Mouse (Mus musculus) myocyte (in vitro differentiated cells): ENCODE results near the gene Gm28308. TPM values are rescaled to one million over a fixed set of nuclear protein-coding genes. Genes with fewer than 3 reads are reported as not detected.

Experiments used
- H3K27me3 ChIP-seq: one replicate; pipeline ENCODE4 v1.6.1; 2011; ENCODE audit not compliant: control insufficient read depth, insufficient read depth, insufficient read length
- H3K36me3 ChIP-seq: one replicate; pipeline ENCODE4 v1.6.1; 2011; ENCODE audit not compliant: control insufficient read depth, insufficient read depth
- H3K4me2 ChIP-seq: one replicate; pipeline ENCODE4 v1.6.1; 2011; ENCODE audit warnings: low read depth, control low read depth
- H3K4me3 ChIP-seq: one replicate; pipeline ENCODE4 v1.5.1; 2011; ENCODE audit warnings: mild to moderate bottlenecking, control low read depth, moderate library complexity
- H3K79me2 ChIP-seq: one replicate; pipeline ENCODE4 v1.6.1; 2011; ENCODE audit not compliant: control insufficient read depth, insufficient read depth
- H3ac ChIP-seq: one replicate; pipeline ENCODE4 v1.6.1; 2011; ENCODE audit not compliant: control insufficient read depth, insufficient read length
- CEBPB ChIP-seq: IDR thresholded peaks from 2 replicates; pipeline ENCODE4 v1.6.1; 2011; ENCODE audit warnings: mild to moderate bottlenecking, moderate library complexity; ENCODE audit not compliant: poor library complexity, insufficient read depth, severe bottlenecking
- E2F4 ChIP-seq: IDR thresholded peaks from one replicate; pipeline ENCODE4 v1.6.1; 2011; ENCODE audit warnings: mild to moderate bottlenecking, control low read depth, moderate library complexity; ENCODE audit not compliant: insufficient read depth
- MAX ChIP-seq: IDR thresholded peaks from one replicate; pipeline ENCODE4 v1.6.1; 2011; ENCODE audit warnings: low read depth, mild to moderate bottlenecking, control low read depth
- MYOD1 ChIP-seq, 3 experiments: IDR thresholded peaks; one replicate each; pipeline ENCODE4 v1.6.1; 2011; ENCODE audit warnings: control low read depth in 2 of 3, low read depth in 2 of 3, mild to moderate bottlenecking in 2 of 3, moderate library complexity in 1 of 3; ENCODE audit not compliant: insufficient read length in 2 of 3, control insufficient read depth in 1 of 3
- MYOG ChIP-seq, 3 experiments: IDR thresholded peaks; one replicate each; pipeline ENCODE4 v1.6.1; 2011; ENCODE audit warnings: control low read depth in 2 of 3, low read depth in 2 of 3, mild to moderate bottlenecking in 2 of 3; ENCODE audit not compliant: insufficient read length in 2 of 3, control insufficient read depth in 1 of 3, insufficient read depth in 1 of 3
- POLR2A ChIP-seq: IDR thresholded peaks from one replicate; pipeline ENCODE4 v1.6.1; 2011; ENCODE audit warnings: low read depth, mild to moderate bottlenecking, control low read depth, moderate library complexity; ENCODE audit not compliant: insufficient read length
- POLR2AphosphoS2 ChIP-seq: IDR thresholded peaks from one replicate; pipeline ENCODE4 v1.6.1; 2011; ENCODE audit warnings: low read depth, control low read depth; ENCODE audit not compliant: insufficient read length
- REST ChIP-seq: IDR thresholded peaks from one replicate; pipeline ENCODE4 v1.6.1; 2011; ENCODE audit warnings: mild to moderate bottlenecking, control low read depth, moderate library complexity; ENCODE audit not compliant: insufficient read depth, insufficient read length
- SRF ChIP-seq: IDR thresholded peaks from one replicate; pipeline ENCODE4 v1.6.1; 2011; ENCODE audit warnings: low read depth; ENCODE audit not compliant: control insufficient read depth, insufficient read length
- TCF12 ChIP-seq: IDR thresholded peaks from one replicate; pipeline ENCODE4 v1.6.1; 2011; ENCODE audit warnings: mild to moderate bottlenecking, control low read depth; ENCODE audit not compliant: poor library complexity, insufficient read depth, severe bottlenecking
- TCF3 ChIP-seq: IDR thresholded peaks from one replicate; pipeline ENCODE4 v1.6.1; 2011; ENCODE audit warnings: low read depth, control low read depth; ENCODE audit not compliant: insufficient read length
- USF1 ChIP-seq: IDR thresholded peaks from one replicate; pipeline ENCODE4 v1.6.1; 2011; ENCODE audit warnings: low read depth, mild to moderate bottlenecking, control low read depth, moderate library complexity
- polyA plus RNA-seq: library from polyadenylated mRNA; unstranded; fragments of >200 nt; fragmentation: generic; extraction: Trizol; gene quantifications from one replicate; pipeline ENCODE4 v1.2.1, GENCODE M21; 2012; ENCODE audit warnings: missing spikeins

Gene Gm28308
- polyA plus RNA-seq, 1 experiment, result 0.52 TPM

- no peaks in the 10 kb centered on the region for H3K36me3 ChIP-seq
- no peak for TF ChIP-seq SRF
- no peak for TF ChIP-seq USF1
- no peak for TF ChIP-seq MAX
- TF ChIP-seq POLR2AphosphoS2, result no peak
- TF ChIP-seq TCF3, result no peak
- no peak for TF ChIP-seq E2F4
- TF ChIP-seq POLR2A, result no peak
- no peak for TF ChIP-seq TCF12
- TF ChIP-seq CEBPB, result no peak
- TF ChIP-seq REST, result no peak
- TF ChIP-seq MYOD1 (IDR thresholded peaks at IDR 0.05; ENCODE audit: control insufficient read depth in 1 of 3, insufficient read length in 2 of 3, low read depth in 2 of 3), result no peak
- no peak for TF ChIP-seq MYOG (IDR thresholded peaks at IDR 0.05; ENCODE audit: control insufficient read depth in 1 of 3, insufficient read depth in 1 of 3, insufficient read length in 2 of 3, low read depth in 2 of 3)
- H3ac ChIP-seq, result no peak overlapping the region
- no peaks in the 10 kb centered on the region for H3K79me2 ChIP-seq
- H3K4me3 ChIP-seq, result no peak overlapping the region
- no peaks in the 10 kb centered on the region for H3K27me3 ChIP-seq
- H3K4me2 ChIP-seq, result no peak overlapping the region
These were observed 61.6 kb downstream of the Gm28308 start for GRCm38 (mm10) chr6:52151571-52151970.

- no peaks in the 10 kb centered on the region for H3K36me3 ChIP-seq
- no peak overlapping the region for H3ac ChIP-seq
- no peaks in the 10 kb centered on the region for H3K27me3 ChIP-seq
- H3K4me3 ChIP-seq, result no peak overlapping the region
- no peaks in the 10 kb centered on the region for H3K79me2 ChIP-seq
- peak overlapping the region; percentile 63 for H3K4me2 ChIP-seq
- no peak for TF ChIP-seq CEBPB
- no peak for TF ChIP-seq MAX
- TF ChIP-seq TCF12, result peak; percentile 78
- TF ChIP-seq POLR2A, result no peak
- peak; percentile 42 to 96 (median 90) for TF ChIP-seq MYOD1 (IDR thresholded peaks at IDR 0.05; ENCODE audit: control insufficient read depth in 1 of 3, insufficient read length in 2 of 3, low read depth in 2 of 3)
- TF ChIP-seq POLR2AphosphoS2, result no peak
- no peak for TF ChIP-seq SRF
- peak; percentile 79 to 98 (median 91) for TF ChIP-seq MYOG (IDR thresholded peaks at IDR 0.05; ENCODE audit: control insufficient read depth in 1 of 3, insufficient read depth in 1 of 3, insufficient read length in 2 of 3, low read depth in 2 of 3)
- TF ChIP-seq TCF3, result peak; percentile 72
- TF ChIP-seq REST, result no peak
- TF ChIP-seq E2F4, result no peak
- no peak for TF ChIP-seq USF1
These were observed 62.7 kb downstream of the Gm28308 start for GRCm38 (mm10) chr6:52150401-52150966.

- TF ChIP-seq MYOD1 (IDR thresholded peaks at IDR 0.05; ENCODE audit: control insufficient read depth in 1 of 3, insufficient read length in 2 of 3, low read depth in 2 of 3) (no peak), TCF12 (no peak), MAX (no peak), USF1 (no peak), REST (no peak), POLR2A (no peak)
- Histone ChIP-seq H3ac (no peak overlapping the region), H3K27me3 (no peaks in the 10 kb centered on the region), H3K79me2 (no peaks in the 10 kb centered on the region), H3K4me3 (no peak overlapping the region), H3K36me3 (no peaks in the 10 kb centered on the region), H3K4me2 (no peak overlapping the region)
These were observed 74.0 kb downstream of the Gm28308 start for GRCm38 (mm10) chr6:52139115-52139514.

- Histone ChIP-seq H3K4me2 (no peak overlapping the region), H3ac (no peak overlapping the region), H3K79me2 (no peaks in the 10 kb centered on the region), H3K4me3 (no peak overlapping the region), H3K36me3 (no peaks in the 10 kb centered on the region), H3K27me3 (no peaks in the 10 kb centered on the region)
- TF ChIP-seq POLR2AphosphoS2 (no peak), TCF3 (no peak), SRF (no peak), MYOG (IDR thresholded peaks at IDR 0.05; ENCODE audit: control insufficient read depth in 1 of 3, insufficient read depth in 1 of 3, insufficient read length in 2 of 3, low read depth in 2 of 3) (no peak), CEBPB (no peak), POLR2A (no peak)
These were observed 74.6 kb downstream of the Gm28308 start for GRCm38 (mm10) chr6:52138576-52138975.

GRCm38 (mm10) chr6:52137841-52138535, 75.2 kb downstream of the Gm28308 start:
- Histone ChIP-seq H3K27me3 (no peaks in the 10 kb centered on the region), H3K4me2 (no peak overlapping the region), H3K4me3 (no peak overlapping the region), H3K36me3 (no peaks in the 10 kb centered on the region), H3K79me2 (no peaks in the 10 kb centered on the region), H3ac (no peak overlapping the region)
- TF ChIP-seq MAX (no peak), CEBPB (no peak), POLR2AphosphoS2 (no peak), MYOG (IDR thresholded peaks at IDR 0.05; ENCODE audit: control insufficient read depth in 1 of 3, insufficient read depth in 1 of 3, insufficient read length in 2 of 3, low read depth in 2 of 3) (no peak), POLR2A (no peak), TCF12 (no peak)
